Mouse (Mus musculus) A20 (cell line): ENCODE measurements around the gene Tshz3.

Experiments
- DNase-seq: peaks from one replicate; pipeline ENCODE4 v3.0.0-alpha.2; 2011; ENCODE audit warnings: low read depth, low spot score

Tshz3 gene

DNA sequence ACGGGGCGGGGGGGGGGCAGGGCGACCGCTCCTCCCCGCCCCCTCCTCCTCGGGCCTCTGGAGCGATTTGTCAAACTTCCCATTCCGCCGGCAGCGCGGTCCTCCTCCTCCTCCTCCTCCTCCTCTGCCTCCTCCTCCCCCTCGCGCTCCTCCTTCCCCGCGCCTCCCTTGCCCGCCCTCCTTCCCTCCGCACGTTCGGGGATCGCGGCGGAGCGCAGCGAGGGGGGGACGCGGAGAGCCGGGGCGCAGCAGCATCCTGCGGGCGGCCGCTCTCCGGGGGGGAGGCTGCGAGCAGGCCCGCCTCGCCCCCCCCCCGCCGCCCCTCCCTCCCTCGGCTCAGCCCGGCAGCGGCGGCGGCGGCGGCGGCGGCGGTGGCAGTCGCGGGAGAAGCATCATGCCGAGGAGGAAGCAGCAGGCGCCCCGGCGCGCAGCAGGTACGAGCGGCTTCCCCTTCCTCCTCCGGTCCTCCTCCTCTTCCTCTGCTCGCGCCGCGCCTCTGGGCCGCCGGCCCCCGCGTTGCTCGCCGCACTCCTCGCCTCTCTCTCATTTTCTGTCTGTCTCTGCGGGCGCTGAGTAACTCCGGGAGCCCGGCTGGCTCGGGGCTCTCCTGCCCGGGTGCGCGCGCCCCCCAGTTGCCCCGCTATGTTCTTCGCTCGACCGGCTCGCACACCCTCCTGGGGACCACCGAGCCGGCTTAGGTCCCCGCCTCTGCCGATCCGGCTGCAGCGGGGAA lies at the start of gene Tshz3:
Gene Tshz3 (plus strand): TSS at position 263 of the 733 bp plus-strand sequence.
- DNase-seq = no peak

GRCm38 (mm10) chr7:36655931-36656330 lies 42.0 kb upstream of the Tshz3 start:
- no peak for DNase-seq

DNA sequence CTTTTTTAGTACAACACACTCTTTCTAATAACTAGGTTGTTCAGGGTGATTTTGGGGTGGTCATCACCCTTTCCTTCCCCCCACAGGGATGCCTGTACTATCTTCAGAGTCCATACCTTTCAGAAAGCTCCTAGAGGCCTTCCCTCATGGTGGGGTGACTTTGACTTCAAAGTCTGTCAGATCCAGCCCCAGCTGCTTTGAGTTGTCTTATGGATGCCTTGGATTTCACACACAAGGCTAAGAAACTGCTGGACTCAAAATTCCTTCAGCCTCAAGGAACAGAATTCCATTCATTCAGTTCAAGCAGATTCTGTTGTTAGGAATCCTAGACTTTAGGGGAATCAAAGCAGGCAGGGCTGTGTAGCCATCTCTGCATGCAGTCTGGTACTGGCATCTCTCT lies 41.5 kb upstream of the Tshz3 start:
- no peak for DNase-seq

GRCm38 (mm10) chr7:36658331-36658730 lies 39.6 kb upstream of the Tshz3 start:
- DNase-seq = no peak

- DNase-seq = no peak
Measured at GRCm38 (mm10) chr7:36659265-36659664, 38.7 kb upstream of the Tshz3 start.

GRCm38 (mm10) chr7:36660654-36661053 lies 37.3 kb upstream of the Tshz3 start:
- DNase-seq = no peak

- DNase-seq = no peak
Measured at GRCm38 (mm10) chr7:36663431-36663830, 34.5 kb upstream of the Tshz3 start.

DNA sequence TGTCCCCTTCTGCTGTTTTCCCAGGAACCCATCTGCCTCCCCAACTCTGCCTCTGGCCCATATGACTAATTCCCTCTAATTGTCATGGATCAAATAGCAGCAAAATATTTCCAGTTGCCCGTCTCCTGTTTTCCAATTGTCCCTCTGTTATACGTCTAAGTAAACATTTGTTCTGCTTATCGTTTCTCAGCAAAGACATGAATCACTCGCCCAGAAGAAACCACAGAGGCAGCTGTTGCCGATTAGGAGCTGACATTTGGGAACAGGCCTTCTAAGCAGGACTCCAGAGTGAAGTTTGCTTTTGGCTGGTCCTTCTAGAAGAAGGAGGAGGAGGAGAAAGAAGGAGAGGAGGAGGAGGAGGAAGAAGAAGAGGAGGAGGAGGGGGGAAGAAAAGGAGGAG lies 30.2 kb upstream of the Tshz3 start:
- no peak for DNase-seq

DNA sequence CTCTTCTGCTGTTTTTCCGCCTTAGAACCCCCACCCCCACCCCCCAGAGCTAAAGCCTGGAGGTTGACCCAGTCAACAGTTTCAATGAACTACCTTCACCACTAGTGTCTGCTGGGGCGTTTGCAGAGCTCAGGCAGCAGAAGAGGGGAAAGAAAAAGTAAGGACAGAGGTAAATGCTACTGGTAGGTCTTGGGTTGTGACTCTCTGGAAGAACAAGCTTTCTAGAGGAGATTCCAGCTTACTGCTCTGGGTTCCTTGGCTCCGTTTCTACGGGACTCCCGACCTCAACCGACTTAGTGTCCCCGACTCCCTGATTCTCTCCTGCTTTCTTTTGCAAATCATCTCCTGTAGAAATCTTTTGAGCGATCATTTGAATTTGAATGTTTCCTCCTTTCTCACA lies 19.9 kb upstream of the Tshz3 start:
- no peak for DNase-seq

GRCm38 (mm10) chr7:36678510-36678909 lies 19.4 kb upstream of the Tshz3 start:
- DNase-seq = no peak

- DNase-seq = no peak
Measured at GRCm38 (mm10) chr7:36679031-36679618, 18.8 kb upstream of the Tshz3 start.

DNA sequence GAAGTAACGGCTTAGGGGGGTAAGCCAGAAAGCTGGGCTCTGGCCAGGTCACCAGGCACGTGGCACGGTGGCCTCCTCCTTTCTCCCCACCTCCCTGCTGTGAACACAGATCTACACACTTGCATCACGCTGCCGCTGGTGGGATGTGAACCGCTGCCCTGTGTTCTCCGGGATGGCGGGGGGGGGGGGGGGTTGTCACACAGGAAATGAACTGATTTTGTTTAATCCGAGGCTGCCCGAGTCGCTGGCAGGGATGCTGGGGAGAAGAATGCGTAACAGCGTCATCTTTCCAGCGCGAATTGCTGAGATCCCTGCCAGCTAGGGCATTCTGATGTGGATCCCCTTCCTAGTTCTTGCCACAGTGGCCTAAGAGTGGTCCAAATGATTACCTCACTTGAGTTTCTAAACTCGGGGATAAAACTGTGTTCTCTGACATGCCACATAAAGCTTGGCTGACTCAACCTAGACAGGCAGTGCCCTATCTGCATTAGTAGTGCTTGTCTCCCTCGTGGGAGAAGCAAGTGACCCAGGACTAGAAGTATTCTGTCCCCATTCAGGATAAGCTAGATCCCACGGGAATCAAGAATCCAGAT lies 18.0 kb upstream of the Tshz3 start:
- no peak for DNase-seq

DNA sequence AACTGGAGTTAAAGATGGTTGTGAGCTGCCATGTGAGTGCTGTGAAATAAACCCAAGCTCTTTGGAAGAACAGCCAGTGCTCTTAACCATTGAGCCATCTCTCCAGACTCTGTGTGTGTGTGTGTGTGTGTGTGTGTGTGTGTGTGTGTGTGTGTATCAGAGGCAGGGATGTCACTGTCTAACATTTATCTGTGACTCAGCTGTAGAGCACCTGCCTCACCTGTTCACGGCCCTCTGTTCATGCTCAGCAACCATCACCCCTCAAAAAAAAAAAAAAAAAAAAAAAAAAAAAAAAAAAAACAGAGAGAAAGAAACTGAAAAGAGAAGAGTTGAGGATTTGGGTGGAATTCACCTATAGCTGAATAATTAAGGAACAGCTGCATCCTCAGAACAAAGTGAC lies 10.4 kb upstream of the Tshz3 start:
- no peak for DNase-seq

DNA sequence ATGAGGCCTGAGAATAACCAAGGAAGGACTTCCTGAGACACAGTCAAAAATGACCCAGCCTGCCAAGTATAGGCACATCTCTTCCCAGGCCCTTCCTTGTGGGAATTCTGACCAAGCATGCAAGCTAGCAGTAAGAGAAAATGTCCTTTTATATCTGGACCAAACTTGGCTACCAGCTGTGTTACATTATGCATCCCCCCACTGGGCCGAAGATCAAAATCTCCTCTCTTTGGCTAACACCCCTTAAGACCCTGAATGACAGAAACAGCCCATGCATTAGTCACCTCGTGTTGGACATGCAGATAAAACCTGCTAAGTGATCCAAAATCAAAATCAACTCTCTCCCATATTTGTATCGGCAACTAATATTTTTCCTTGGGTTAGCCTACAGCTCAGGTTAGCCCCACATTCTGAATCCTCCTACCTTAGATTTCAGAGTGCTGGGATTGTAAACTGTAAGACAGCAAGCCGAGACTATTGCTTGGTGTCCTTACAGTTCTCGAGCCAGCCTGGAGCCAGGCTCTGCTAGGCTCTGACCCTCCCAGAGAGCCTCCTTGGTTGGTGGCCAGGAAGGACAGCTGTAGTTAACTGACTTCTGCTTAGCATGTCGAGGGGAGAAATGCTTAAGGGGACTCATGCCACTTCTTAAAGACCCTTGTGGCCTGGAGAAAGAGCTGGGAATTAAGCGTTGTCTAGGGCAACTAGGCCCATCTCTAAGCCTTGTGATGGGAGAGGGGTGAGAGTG lies 8.7 kb upstream of the Tshz3 start:
- no peak for DNase-seq

DNA sequence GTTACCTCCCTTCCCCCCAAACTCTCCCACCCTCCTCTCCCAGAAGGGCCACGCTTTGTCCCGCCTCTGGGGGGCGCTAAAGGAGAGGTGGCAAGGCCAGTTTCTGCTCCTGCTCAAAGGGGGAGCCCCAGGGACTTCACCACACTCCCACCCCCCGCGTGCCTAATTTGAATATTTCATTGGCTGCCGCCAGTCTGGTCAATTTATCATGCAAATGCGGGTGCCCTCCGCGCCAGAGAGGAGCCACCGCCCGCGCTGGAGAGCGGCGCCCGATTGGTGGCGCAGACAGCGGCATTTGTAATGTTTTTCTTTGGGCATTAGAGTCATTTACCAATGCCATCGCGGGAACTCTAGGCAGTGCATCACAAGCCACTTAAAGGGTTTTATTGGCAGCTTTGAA lies 7.4 kb upstream of the Tshz3 start:
- no peak for DNase-seq

DNA sequence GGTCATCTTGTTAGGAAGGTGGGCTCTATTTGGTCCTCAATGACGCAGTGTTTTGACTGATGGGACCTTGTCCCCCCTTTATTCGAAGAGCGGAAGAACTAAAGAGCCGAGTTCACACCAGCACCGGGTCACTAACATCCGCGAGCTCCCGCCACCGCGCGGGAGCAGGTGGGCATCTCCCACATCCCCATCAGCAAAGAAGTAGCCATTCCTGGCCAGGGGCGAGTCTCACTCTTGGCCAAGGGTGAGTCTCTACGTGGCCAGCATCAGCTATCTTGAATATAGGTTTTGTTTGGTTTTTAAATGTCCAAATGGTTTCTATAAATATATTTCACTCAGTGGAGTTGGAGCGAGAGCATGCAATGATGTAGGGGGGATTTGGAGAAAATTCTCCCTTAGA lies 6.3 kb upstream of the Tshz3 start:
- DNase-seq = no peak

- DNase-seq = no peak
Measured at GRCm38 (mm10) chr7:36692381-36692780, 5.5 kb upstream of the Tshz3 start.

DNA sequence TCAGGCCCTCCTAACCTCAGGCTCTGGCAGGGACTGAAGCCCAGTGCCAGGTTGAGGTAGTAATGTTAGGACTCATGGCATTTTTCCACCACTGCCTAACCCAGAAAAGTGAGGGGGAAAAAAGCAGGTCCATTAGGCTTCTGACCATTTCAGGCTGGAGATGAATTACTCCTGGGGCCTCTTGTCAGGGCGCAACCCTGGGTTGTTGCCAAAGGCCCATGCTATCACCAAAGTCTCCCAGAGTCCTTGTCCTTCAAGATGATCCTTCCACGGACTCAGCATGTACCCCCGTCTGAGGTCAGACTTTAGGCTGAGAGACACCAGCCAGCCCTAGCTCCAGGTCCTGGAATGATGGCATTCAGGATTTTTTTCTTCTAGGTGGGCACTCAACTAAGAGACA lies 4.8 kb upstream of the Tshz3 start:
- no peak for DNase-seq

- DNase-seq = no peak
Measured at GRCm38 (mm10) chr7:36694642-36695191, 3.2 kb upstream of the Tshz3 start.

DNA sequence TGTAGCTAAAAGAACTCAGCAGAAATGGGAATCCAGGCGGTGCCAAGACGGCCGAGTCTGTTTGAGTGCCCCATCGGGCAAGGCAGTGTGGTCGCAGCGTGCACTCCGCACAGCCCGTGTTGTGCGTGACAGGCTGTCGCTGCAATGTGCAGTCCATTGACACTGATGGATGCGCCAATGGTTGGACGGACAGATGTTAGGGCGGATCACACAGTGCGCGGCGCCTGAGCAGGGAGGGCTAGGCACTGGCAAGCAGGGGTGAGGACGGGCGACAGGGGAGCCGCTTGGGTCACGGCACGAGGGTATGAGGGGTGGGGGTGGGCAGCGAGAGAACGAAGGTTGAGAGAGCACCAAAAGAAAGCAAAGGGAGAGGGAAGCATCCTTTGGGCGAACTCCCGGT lies 2.6 kb upstream of the Tshz3 start:
- DNase-seq = no peak

GRCm38 (mm10) chr7:36695791-36696241 lies 2.1 kb upstream of the Tshz3 start:
- no peak for DNase-seq
